ENCODE assay signal across 8 mouse cellular contexts in genomic region chr11:59227604-59228121, GRCm38 (mm10). TPM values are rescaled to one million over a fixed set of nuclear protein-coding genes. Genes with fewer than 3 reads are reported as not detected.
DNase-seq lines count a peak whose midpoint lies in the region; ATAC-seq and TF ChIP-seq lines count a peak whose summit lies in the region.

No protein-coding gene starts in this region.

- no peak for TF ChIP-seq CTCF in G1E (IDR thresholded peaks at IDR 0.05; ENCODE audit: low read depth, low read length)

- peak overlapping the region; percentile 97 for H3K27ac ChIP-seq in heart, embryonic 15.5 days
- H3K27ac ChIP-seq in forebrain, embryonic 13.5 days, result peak overlapping the region; percentile 92
- peak overlapping the region; percentile 90 for H3K27ac ChIP-seq in liver, embryonic 15.5 days (replicated peaks)
- H3K27ac ChIP-seq in stomach, embryonic 14.5 days (ENCODE audit: low read length), result peak overlapping the region; percentile 97

- WGBS in heart, embryonic 15.5 days, result 1% methylated on average over 40 of the region's 51 CpGs
- WGBS in forebrain, embryonic 13.5 days, result under 1% methylated on average over 49 of the region's 51 CpGs
- WGBS in liver, embryonic 15.5 days (ENCODE audit: insufficient replicate concordance), result under 1% methylated on average over 51 of the region's 51 CpGs
- WGBS in stomach, embryonic 14.5 days, result under 1% methylated on average over 49 of the region's 51 CpGs

- H3K9me3 ChIP-seq in heart, embryonic 15.5 days (replicated peaks), result no peaks in the 10 kb centered on the region
- no peaks in the 10 kb centered on the region for H3K9me3 ChIP-seq in G1E (replicated peaks)
- H3K9me3 ChIP-seq in forebrain, embryonic 13.5 days (replicated peaks), result no peaks in the 10 kb centered on the region
- H3K9me3 ChIP-seq in liver, embryonic 15.5 days (replicated peaks), result no peaks in the 10 kb centered on the region
- no peaks in the 10 kb centered on the region for H3K9me3 ChIP-seq in stomach, embryonic 14.5 days (ENCODE audit: control insufficient read depth, low read depth, low read length)

- peak; percentile 82 for ATAC-seq in heart, embryonic 15.5 days (replicated peaks; ENCODE audit: insufficient number of reproducible peaks, insufficient read depth, low FRiP score, low read depth)
- no peak for ATAC-seq in G1E (ENCODE audit: extremely low read depth, insufficient number of reproducible peaks, low FRiP score, poor library complexity, severe bottlenecking)
- peak; percentile 75 for ATAC-seq in forebrain, embryonic 13.5 days
- peak; percentile 76 for ATAC-seq in liver, embryonic 15.5 days (ENCODE audit: insufficient read depth)
- ATAC-seq in stomach, embryonic 14.5 days (ENCODE audit: insufficient number of reproducible peaks, insufficient read depth, low FRiP score, low read depth), result peak; percentile 79

- no peaks in the 10 kb centered on the region for H3K27me3 ChIP-seq in heart, embryonic 15.5 days
- 0 out of 2 replicates have a peak, but pooled peaks cover 3% of the 10 kb centered on the region for H3K27me3 ChIP-seq in G1E (ENCODE audit: insufficient read depth, low read length)
- H3K27me3 ChIP-seq in forebrain, embryonic 13.5 days, result 0 out of 2 replicates have a peak, but pooled peaks cover 3% of the 10 kb centered on the region
- peaks cover 12% of the 10 kb centered on the region for H3K27me3 ChIP-seq in liver, embryonic 15.5 days
- no peaks in the 10 kb centered on the region for H3K27me3 ChIP-seq in stomach, embryonic 14.5 days (ENCODE audit: control insufficient read depth, insufficient read depth, low read length)

- H3K9ac ChIP-seq in heart, embryonic 15.5 days, result peak overlapping the region; percentile 100
- peak overlapping the region; percentile 97 for H3K9ac ChIP-seq in forebrain, embryonic 13.5 days
- H3K9ac ChIP-seq in liver, embryonic 15.5 days, result peak overlapping the region; percentile 100
- H3K9ac ChIP-seq in stomach, embryonic 14.5 days (replicated peaks; ENCODE audit: low read depth, low read length), result peak overlapping the region; percentile 91

- H3K36me3 ChIP-seq in heart, embryonic 15.5 days, result no peaks in the 10 kb centered on the region
- peaks cover 31% of the 10 kb centered on the region for H3K36me3 ChIP-seq in G1E (replicated peaks)
- no peaks in the 10 kb centered on the region for H3K36me3 ChIP-seq in forebrain, embryonic 13.5 days (ENCODE audit: poor library complexity, severe bottlenecking)
- H3K36me3 ChIP-seq in liver, embryonic 15.5 days (replicated peaks), result peaks cover 14% of the 10 kb centered on the region
- H3K36me3 ChIP-seq in stomach, embryonic 14.5 days (ENCODE audit: control insufficient read depth, insufficient read depth, low read length), result peaks cover 3% of the 10 kb centered on the region; the same call in 1 of the 2 replicates

- intact Hi-C loops in heart, postnatal 25 days (cut with DNase I), result loop anchor here (5.0 kb wide), 1 partner anchor 65 kb away; the partner anchor contains the start of gene Iba57

- H3K4me2 ChIP-seq in heart, embryonic 15.5 days, result peak overlapping the region; percentile 80
- H3K4me2 ChIP-seq in forebrain, embryonic 13.5 days, result peak overlapping the region; percentile 99
- H3K4me2 ChIP-seq in liver, embryonic 15.5 days, result peak overlapping the region; percentile 86
- peak overlapping the region; percentile 82 for H3K4me2 ChIP-seq in stomach, embryonic 14.5 days (replicated peaks; ENCODE audit: low read depth, low read length)

- DNase-seq in heart, postnatal 25 days (ENCODE audit: low spot score), result no peak
- no peak for DNase-seq in G1E (ENCODE audit: low spot score)
- no peak for DNase-seq in cerebellum, adult 8-10 months
- DNase-seq in layer of hippocampus, postnatal 25 days (ENCODE audit: extremely low spot score in 1 of 2, low spot score in 1 of 2), result no peak

- peaks cover 52% of the 10 kb centered on the region for H3K4me1 ChIP-seq in heart, embryonic 15.5 days (replicated peaks)
- H3K4me1 ChIP-seq in G1E (ENCODE audit: insufficient read depth, low read depth, low read length), result peaks cover 68% of the 10 kb centered on the region
- H3K4me1 ChIP-seq in forebrain, embryonic 13.5 days, result peaks cover 49% of the 10 kb centered on the region
- peaks cover 62% of the 10 kb centered on the region for H3K4me1 ChIP-seq in liver, embryonic 15.5 days (replicated peaks)
- H3K4me1 ChIP-seq in stomach, embryonic 14.5 days (ENCODE audit: control insufficient read depth, insufficient read depth, low read length), result peaks cover 24% of the 10 kb centered on the region

- peak overlapping the region; percentile 94 for H3K4me3 ChIP-seq in heart, embryonic 15.5 days
- peak overlapping the region; percentile 93 for H3K4me3 ChIP-seq in G1E (ENCODE audit: low read depth, low read length)
- peak overlapping the region; percentile 89 for H3K4me3 ChIP-seq in forebrain, embryonic 13.5 days
- peak overlapping the region; percentile 97 for H3K4me3 ChIP-seq in liver, embryonic 15.5 days (replicated peaks)
- H3K4me3 ChIP-seq in stomach, embryonic 14.5 days (ENCODE audit: low read depth, low read length), result peak overlapping the region; percentile 92

RNA-seq across cellular contexts. Expression of gene Arf1, which starts 0.4 kb away (rescaled TPM):
- 528 and 586 TPM in 2 replicates for polyA plus RNA-seq in heart, embryonic 15.5 days (2015; fragmentation: Nextera tagmentation; extraction: Ambion mirVana)
- 100 to 1,000 TPM; 252 to 265 TPM for total RNA-seq in heart, postnatal 25 days (2021)
- total RNA-seq in G1E (2014; fragmentation: Nextera tagmentation) (216 and 232 TPM in 2 replicates), G1E (2017) (308 and 319 TPM in 2 replicates)
- 159 and 175 TPM in 2 replicates for polyA plus RNA-seq in G1E (2012)
- 570 and 595 TPM in 2 replicates for polyA plus RNA-seq in forebrain, embryonic 13.5 days (2015; fragmentation: Nextera tagmentation; extraction: Ambion mirVana)
- polyA plus RNA-seq in liver, embryonic 15.5 days (2015; fragmentation: Nextera tagmentation; extraction: Ambion mirVana), result 255 and 269 TPM in 2 replicates
- 655 and 669 TPM in 2 replicates for polyA plus RNA-seq in stomach, embryonic 14.5 days (2014; fragmentation: Nextera tagmentation; extraction: Ambion mirVana)
- 100 to 1,000 TPM; 521 to 565 TPM for total RNA-seq in layer of hippocampus, postnatal 25 days (2021)

RNA-seq across cellular contexts. Expression of gene 2310033P09Rik, which starts 19.5 kb away (rescaled TPM):
- 17.7 and 18.4 TPM in 2 replicates for polyA plus RNA-seq in heart, embryonic 15.5 days (2015; fragmentation: Nextera tagmentation; extraction: Ambion mirVana)
- total RNA-seq in heart, postnatal 25 days (2021), result 1 to 10 TPM; 8.3 to 8.7 TPM
- total RNA-seq in G1E (2014; fragmentation: Nextera tagmentation) (7.1 and 10.7 TPM in 2 replicates), G1E (2017) (6.1 and 9.0 TPM in 2 replicates)
- 32.0 and 37.3 TPM in 2 replicates for polyA plus RNA-seq in G1E (2012)
- 32.3 and 35.1 TPM in 2 replicates for polyA plus RNA-seq in forebrain, embryonic 13.5 days (2015; fragmentation: Nextera tagmentation; extraction: Ambion mirVana)
- polyA plus RNA-seq in liver, embryonic 15.5 days (2015; fragmentation: Nextera tagmentation; extraction: Ambion mirVana), result 15.4 and 15.9 TPM in 2 replicates
- polyA plus RNA-seq in stomach, embryonic 14.5 days (2014; fragmentation: Nextera tagmentation; extraction: Ambion mirVana), result 28.7 and 34.3 TPM in 2 replicates
- total RNA-seq in layer of hippocampus, postnatal 25 days (2021), result 10 to 100 TPM; 22.5 to 24.3 TPM

RNA-seq across cellular contexts. Expression of gene Mrpl55, which starts 25.4 kb away (rescaled TPM):
- 99.8 and 114 TPM in 2 replicates for polyA plus RNA-seq in heart, embryonic 15.5 days (2015; fragmentation: Nextera tagmentation; extraction: Ambion mirVana)
- 100 to 1,000 TPM; 118 to 122 TPM for total RNA-seq in heart, postnatal 25 days (2021)
- total RNA-seq in G1E (2014; fragmentation: Nextera tagmentation) (15.1 and 23.4 TPM in 2 replicates), G1E (2017) (38.7 and 40.8 TPM in 2 replicates)
- polyA plus RNA-seq in G1E (2012), result 29.5 and 34.8 TPM in 2 replicates
- polyA plus RNA-seq in forebrain, embryonic 13.5 days (2015; fragmentation: Nextera tagmentation; extraction: Ambion mirVana), result 103 TPM in 2 replicates
- polyA plus RNA-seq in liver, embryonic 15.5 days (2015; fragmentation: Nextera tagmentation; extraction: Ambion mirVana), result 50.5 and 51.0 TPM in 2 replicates
- 92.3 and 103 TPM in 2 replicates for polyA plus RNA-seq in stomach, embryonic 14.5 days (2014; fragmentation: Nextera tagmentation; extraction: Ambion mirVana)
- 10 to 100 TPM; 35.7 to 40.0 TPM for total RNA-seq in layer of hippocampus, postnatal 25 days (2021)

RNA-seq across cellular contexts. Expression of gene Guk1, which starts 35.7 kb away (rescaled TPM):
- 109 and 125 TPM in 2 replicates for polyA plus RNA-seq in heart, embryonic 15.5 days (2015; fragmentation: Nextera tagmentation; extraction: Ambion mirVana)
- total RNA-seq in heart, postnatal 25 days (2021), result 10 to 100 TPM; 85.4 to 92.6 TPM
- 16.8 and 19.1 TPM in 2 replicates for total RNA-seq in G1E (2014; fragmentation: Nextera tagmentation)
- 37.5 and 38.2 TPM in 2 replicates for total RNA-seq in G1E (2017)
- polyA plus RNA-seq in G1E (2012), result 35.2 and 40.2 TPM in 2 replicates
- polyA plus RNA-seq in forebrain, embryonic 13.5 days (2015; fragmentation: Nextera tagmentation; extraction: Ambion mirVana), result 127 and 131 TPM in 2 replicates
- polyA plus RNA-seq in liver, embryonic 15.5 days (2015; fragmentation: Nextera tagmentation; extraction: Ambion mirVana), result 54.2 and 60.8 TPM in 2 replicates
- polyA plus RNA-seq in stomach, embryonic 14.5 days (2014; fragmentation: Nextera tagmentation; extraction: Ambion mirVana), result 124 and 130 TPM in 2 replicates
- 100 to 1,000 TPM; 138 to 146 TPM for total RNA-seq in layer of hippocampus, postnatal 25 days (2021)

RNA-seq across cellular contexts. Expression of gene Gjc2, which starts 44.6 kb away (rescaled TPM):
- polyA plus RNA-seq in heart, embryonic 15.5 days (2015; fragmentation: Nextera tagmentation; extraction: Ambion mirVana), result 0.77 TPM in 2 replicates
- total RNA-seq in heart, postnatal 25 days (2021), result 1 to 10 TPM in 1 of 2 experiments, under 1 TPM in 1; 0.98 to 1.5 TPM
- not detected in 2 replicates for total RNA-seq in G1E (2014; fragmentation: Nextera tagmentation)
- not detected in 2 replicates for total RNA-seq in G1E (2017)
- not detected in 2 replicates for polyA plus RNA-seq in G1E (2012)
- polyA plus RNA-seq in forebrain, embryonic 13.5 days (2015; fragmentation: Nextera tagmentation; extraction: Ambion mirVana), result not detected in 2 replicates
- polyA plus RNA-seq in liver, embryonic 15.5 days (2015; fragmentation: Nextera tagmentation; extraction: Ambion mirVana), result 0.10 and 0.17 TPM in 2 replicates
- 0.36 TPM in 1 of 2 replicates, not detected in the other for polyA plus RNA-seq in stomach, embryonic 14.5 days (2014; fragmentation: Nextera tagmentation; extraction: Ambion mirVana)
- 10 to 100 TPM; 20.7 to 23.4 TPM for total RNA-seq in layer of hippocampus, postnatal 25 days (2021)
